Mouse (Mus musculus) NIH3T3 (cell line): ENCODE results near the gene Plcb2.

ENCODE experiments used
- DNase-seq: peaks from one replicate; pipeline ENCODE4 v3.0.0-alpha.2; 2012; ENCODE audit warnings: low read depth

The Plcb2 gene

GRCm38 (mm10) chr2:118659493-118659892, 68.7 kb downstream of the Plcb2 start:
- DNase-seq, result no peak

DNA sequence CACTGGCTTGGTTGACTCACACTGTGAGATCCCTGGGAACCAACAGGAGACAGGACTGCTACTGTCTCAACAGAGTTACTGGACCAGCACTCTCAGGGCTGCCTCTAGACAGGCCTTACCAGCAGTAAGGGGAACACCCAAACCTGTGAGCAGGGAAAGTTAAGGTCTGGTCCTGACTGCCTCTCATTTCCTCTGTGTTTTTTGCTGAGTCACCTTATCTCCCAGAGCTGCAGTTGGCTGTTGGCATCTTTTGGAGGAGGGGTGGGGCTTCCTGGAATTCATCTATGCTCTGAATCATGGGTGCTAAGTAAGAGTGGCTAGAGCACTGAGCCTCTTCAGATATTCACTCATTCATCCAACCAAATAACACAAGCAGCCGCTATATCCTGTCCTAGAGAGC, 69.2 kb downstream of the Plcb2 start:
- DNase-seq, result peak; percentile 92

- peak; percentile 46 for DNase-seq
These were observed 69.8 kb downstream of the Plcb2 start for GRCm38 (mm10) chr2:118658457-118658856.
